Mouse (Mus musculus) liver, embryonic 16.5 days (tissue): ENCODE results near the gene Exog. TPM values are rescaled to one million over a fixed set of nuclear protein-coding genes. Genes with fewer than 3 reads are reported as not detected.

Experiments used
- ATAC-seq: fragments of 200-750 bp; cut with Nextera tagmentation; 2 replicates; pipeline ENCODE4 v1.8.0; 2017; ENCODE audit warnings: low read depth, mild to moderate bottlenecking, moderate number of reproducible peaks, moderate library complexity
- H3K27ac ChIP-seq: fragments of 300-500 bp; sonication (generic); 2 replicates; pipeline ENCODE4 v1.5.1; 2014; ENCODE audit warnings: mild to moderate bottlenecking, low read length
- H3K27me3 ChIP-seq: fragments of 300-500 bp; sonication (generic); 2 replicates; pipeline ENCODE4 v1.6.1; 2014; ENCODE audit warnings: low read depth, low read length, mixed read lengths; ENCODE audit not compliant: control insufficient read depth, insufficient read depth
- H3K36me3 ChIP-seq: fragments of 300-500 bp; sonication (generic); 2 replicates; pipeline ENCODE4 v1.6.1; 2014; ENCODE audit warnings: mild to moderate bottlenecking; ENCODE audit not compliant: control insufficient read depth, insufficient read depth
- H3K4me1 ChIP-seq: fragments of 300-500 bp; sonication (generic); 2 replicates; pipeline ENCODE4 v1.6.1; 2014; ENCODE audit warnings: low read depth, low read length, mixed read lengths; ENCODE audit not compliant: control insufficient read depth
- H3K4me2 ChIP-seq: fragments of 300-500 bp; sonication (generic); 2 replicates; pipeline ENCODE4 v1.6.1; 2014; ENCODE audit warnings: low read depth, low read length, mixed read lengths
- H3K4me3 ChIP-seq: fragments of 300-500 bp; sonication (generic); 2 replicates; pipeline ENCODE4 v1.5.1; 2014; ENCODE audit warnings: low read depth, mild to moderate bottlenecking, low read length
- H3K9ac ChIP-seq: fragments of 300-500 bp; sonication (generic); 2 replicates; pipeline ENCODE4 v1.6.1; 2014; ENCODE audit warnings: low read depth, low read length
- H3K9me3 ChIP-seq: fragments of 300-500 bp; sonication (generic); replicated peaks from 2 replicates; pipeline ENCODE4 v1.6.1; 2016; ENCODE audit warnings: low read length; ENCODE audit not compliant: control insufficient read depth
- WGBS: fragments of 180-500 bp; shearing (Covaris S2); extraction: QIAGEN DNeasy Blood & Tissue Kit; methylation state at CpG from one replicate; pipeline ENCODE4 v1.1.7; 2014; ENCODE audit not compliant: insufficient replicate concordance; 5-methylcytosine and 5-hydroxymethylcytosine counted together
- polyA plus RNA-seq: library from polyadenylated mRNA; unstranded; fragments of >200 nt; fragmentation: Nextera tagmentation; extraction: Ambion mirVana; gene quantifications from 2 replicates; pipeline ENCODE4 v1.2.1, GENCODE M21; 2015

Gene Exog
- polyA plus RNA-seq, 1 experiment from 2014 or later = 4.9 TPM

GRCm38 (mm10) chr9:119438498-119439000 is 6.2 kb upstream of the Exog start:
- Histone ChIP-seq H3K9me3 (no peaks in the 10 kb centered on the region), H3K4me1 (no peaks in the 10 kb centered on the region; the same call in 1 of the 2 replicates), H3K4me3 (no peak overlapping the region), H3K36me3 (no peaks in the 10 kb centered on the region), H3K9ac (no peak overlapping the region), H3K4me2 (no peak overlapping the region), H3K27ac (no peak overlapping the region), H3K27me3 (no peaks in the 10 kb centered on the region)
- no peak for ATAC-seq
- WGBS = 68% methylated on average over 9 of the region's 9 CpGs

GRCm38 (mm10) chr9:119445737-119446136 is 994 bp downstream of the Exog start:
- Histone ChIP-seq H3K9me3 (no peaks in the 10 kb centered on the region), H3K36me3 (peaks cover 10% of the 10 kb centered on the region), H3K9ac (peak overlapping the region; percentile 71), H3K4me3 (peak overlapping the region; percentile 69), H3K27me3 (no peaks in the 10 kb centered on the region), H3K4me2 (peak overlapping the region; percentile 84), H3K27ac (no peak overlapping the region), H3K4me1 (peaks cover 15% of the 10 kb centered on the region)
- WGBS = 13% methylated on average over 6 of the region's 6 CpGs
- ATAC-seq = 0 out of 2 replicates have a peak, but pooled peaks have one; percentile 19

GRCm38 (mm10) chr9:119455967-119456366 is 11.2 kb downstream of the Exog start:
- H3K9ac ChIP-seq = no peak overlapping the region
- H3K36me3 ChIP-seq = no peaks in the 10 kb centered on the region
- no peak overlapping the region for H3K4me3 ChIP-seq
- no peaks in the 10 kb centered on the region for H3K9me3 ChIP-seq
- no peaks in the 10 kb centered on the region for H3K4me1 ChIP-seq
- ATAC-seq = no peak
- WGBS = 77% methylated on average over 14 of the region's 14 CpGs
- H3K4me2 ChIP-seq = no peak overlapping the region
- H3K27me3 ChIP-seq = no peaks in the 10 kb centered on the region
- H3K27ac ChIP-seq = no peak overlapping the region

GRCm38 (mm10) chr9:119457122-119457521 is 12.4 kb downstream of the Exog start:
- 78% methylated on average over 14 of the region's 14 CpGs for WGBS
- Histone ChIP-seq H3K9me3 (no peaks in the 10 kb centered on the region), H3K27me3 (no peaks in the 10 kb centered on the region), H3K9ac (no peak overlapping the region), H3K27ac (no peak overlapping the region), H3K36me3 (no peaks in the 10 kb centered on the region), H3K4me1 (no peaks in the 10 kb centered on the region), H3K4me2 (no peak overlapping the region), H3K4me3 (no peak overlapping the region)
- no peak for ATAC-seq

GRCm38 (mm10) chr9:119460410-119460809 is 15.7 kb downstream of the Exog start:
- Histone ChIP-seq H3K4me2 (no peak overlapping the region), H3K9me3 (no peaks in the 10 kb centered on the region), H3K36me3 (peaks cover 7% of the 10 kb centered on the region), H3K4me1 (no peaks in the 10 kb centered on the region), H3K27me3 (no peaks in the 10 kb centered on the region), H3K27ac (no peak overlapping the region), H3K9ac (no peak overlapping the region), H3K4me3 (no peak overlapping the region)
- WGBS = 33% methylated on average over 8 of the region's 8 CpGs
- ATAC-seq = no peak

GRCm38 (mm10) chr9:119465056-119465455 is 20.3 kb downstream of the Exog start:
- peaks cover 12% of the 10 kb centered on the region for H3K4me1 ChIP-seq
- H3K36me3 ChIP-seq = peaks cover 9% of the 10 kb centered on the region
- H3K4me3 ChIP-seq = no peak overlapping the region
- no peaks in the 10 kb centered on the region for H3K9me3 ChIP-seq
- no peak for ATAC-seq
- no peak overlapping the region for H3K9ac ChIP-seq
- H3K27ac ChIP-seq = no peak overlapping the region
- no peak overlapping the region for H3K4me2 ChIP-seq
- no peaks in the 10 kb centered on the region for H3K27me3 ChIP-seq
- WGBS = 70% methylated on average over 6 of the region's 6 CpGs

- Histone ChIP-seq H3K4me1 (peaks cover 14% of the 10 kb centered on the region), H3K4me3 (no peak overlapping the region), H3K9ac (no peak overlapping the region), H3K9me3 (no peaks in the 10 kb centered on the region), H3K4me2 (no peak overlapping the region), H3K27me3 (no peaks in the 10 kb centered on the region), H3K27ac (no peak overlapping the region), H3K36me3 (peaks cover 9% of the 10 kb centered on the region)
- 70% methylated on average over 7 of the region's 7 CpGs for WGBS
- no peak for ATAC-seq
Observed at GRCm38 (mm10) chr9:119465595-119465994, 20.9 kb downstream of the Exog start.

- no peaks in the 10 kb centered on the region for H3K27me3 ChIP-seq
- peaks cover 14% of the 10 kb centered on the region for H3K4me1 ChIP-seq
- ATAC-seq = peak; percentile 92
- H3K4me2 ChIP-seq = no peak overlapping the region
- H3K4me3 ChIP-seq = no peak overlapping the region
- no peak overlapping the region for H3K9ac ChIP-seq
- no peak overlapping the region for H3K27ac ChIP-seq
- 53% methylated on average over 8 of the region's 8 CpGs for WGBS
- H3K36me3 ChIP-seq = peaks cover 3% of the 10 kb centered on the region; the same call in 1 of the 2 replicates
- H3K9me3 ChIP-seq = no peaks in the 10 kb centered on the region
Observed at GRCm38 (mm10) chr9:119469691-119470353, 25.1 kb downstream of the Exog start.

- H3K27me3 ChIP-seq = no peaks in the 10 kb centered on the region
- WGBS = 72% methylated on average over 11 of the region's 11 CpGs
Observed at GRCm38 (mm10) chr9:119472412-119472918, 27.7 kb downstream of the Exog start.

More at GRCm38 (mm10) chr9:119472412-119472918, 27.7 kb downstream of the Exog start:
- Histone ChIP-seq H3K27ac (no peak overlapping the region), H3K4me1 (peaks cover 14% of the 10 kb centered on the region), H3K4me3 (no peak overlapping the region), H3K4me2 (no peak overlapping the region), H3K9me3 (no peaks in the 10 kb centered on the region), H3K36me3 (no peaks in the 10 kb centered on the region), H3K9ac (no peak overlapping the region)
- no peak for ATAC-seq
